Mouse (Mus musculus): Measurements from ENCODE around the gene Ak7. TPM values are rescaled to one million over a fixed set of nuclear protein-coding genes. Genes with fewer than 3 reads are reported as not detected.

The Ak7 gene
- total and polyA plus RNA-seq, 3 experiments = 0.13 to 0.51 (median 0.24) TPM

GRCm38 (mm10) chr12:105758911-105759310 lies 53.1 kb downstream of the Ak7 start:
- Histone ChIP-seq H3K4me1 (ENCODE audit: control insufficient read depth in 1 of 2, insufficient read depth in 2 of 2) (peaks cover 5 to 15% of the 10 kb centered on the region in 2 experiments; a peak in 3 of 4 replicates), H3K36me3 (replicated peaks in 1 of 2; ENCODE audit: control insufficient read depth in 1 of 2, insufficient read depth in 1 of 2, low read length in 1 of 2) (no peaks in the 10 kb centered on the region), H3K9me3 (replicated peaks; ENCODE audit: low read length) (peaks cover under 1% of the 10 kb centered on the region), H3K79me2 (replicated peaks; ENCODE audit: control insufficient read depth, extremely low read depth, insufficient read depth, poor library complexity, severe bottlenecking) (no peaks in the 10 kb centered on the region), H3K4me2 (ENCODE audit: insufficient read depth, low read depth, poor library complexity, severe bottlenecking) (no peak overlapping the region), H3K9ac (ENCODE audit: insufficient read depth, low read depth) (no peak overlapping the region), H3K4me3 (replicated peaks in 1 of 3; ENCODE audit: low read depth in 2 of 3, low read length in 2 of 3, poor library complexity in 1 of 3) (no peak overlapping the region), H3K27me3 (replicated peaks) (no peaks in the 10 kb centered on the region), H3K27ac (ENCODE audit: insufficient read depth, low read depth) (no peak overlapping the region)
- no peak for TF ChIP-seq EP300 (IDR thresholded peaks at IDR 0.05; ENCODE audit: low read length)
- TF ChIP-seq SIN3A (IDR thresholded peaks at IDR 0.05; ENCODE audit: low read length) = no peak
- TF ChIP-seq BHLHE40 (IDR thresholded peaks at IDR 0.05; ENCODE audit: low read depth, low read length) = no peak
- no peak for TF ChIP-seq RCOR1 (conservative IDR thresholded peaks at IDR 0.05; ENCODE audit: low read depth, low read length)
- no peak for TF ChIP-seq ZC3H11A (IDR thresholded peaks at IDR 0.05; ENCODE audit: low read depth, low read length)
- TF ChIP-seq SMC3 (IDR thresholded peaks at IDR 0.05; ENCODE audit: low read depth, low read length) = no peak
- no peak for TF ChIP-seq ZMIZ1 (IDR thresholded peaks at IDR 0.05; ENCODE audit: low read depth, low read length)
- no peak for TF ChIP-seq NRF1 (IDR thresholded peaks at IDR 0.05; ENCODE audit: low read depth, low read length)
- no peak for TF ChIP-seq PAX5 (IDR thresholded peaks at IDR 0.05; ENCODE audit: low read length)
- in situ Hi-C loops (cut with MboI; ENCODE audit: low pct_ligation_motif_present, low pct_unique_long_range_greater_than_20kb, low sequenced_read_pairs) = no loop called here
- dilution Hi-C loops (cut with MboI; ENCODE audit: extremely low pct_ligation_motif_present, extremely low pct_unique_long_range_greater_than_20kb, low sequenced_read_pairs) = no loop called here
- DNase-seq (ENCODE audit: extremely low read depth) = no peak

- H3K9me3 ChIP-seq (replicated peaks; ENCODE audit: low read length) = no peaks in the 10 kb centered on the region
- in situ Hi-C loops (cut with MboI; ENCODE audit: low pct_ligation_motif_present, low pct_unique_long_range_greater_than_20kb, low sequenced_read_pairs) (no loop called here), dilution Hi-C loops (cut with MboI; ENCODE audit: extremely low pct_ligation_motif_present, extremely low pct_unique_long_range_greater_than_20kb, low sequenced_read_pairs) (no loop called here)
- H3K9ac ChIP-seq (ENCODE audit: insufficient read depth, low read depth) = no peak overlapping the region
- no peak overlapping the region for H3K4me3 ChIP-seq (replicated peaks in 1 of 3; ENCODE audit: low read depth in 2 of 3, low read length in 2 of 3, poor library complexity in 1 of 3)
- no peaks in the 10 kb centered on the region for H3K79me2 ChIP-seq (replicated peaks; ENCODE audit: control insufficient read depth, extremely low read depth, insufficient read depth, poor library complexity, severe bottlenecking)
- no peaks in the 10 kb centered on the region for H3K27me3 ChIP-seq (replicated peaks)
- H3K36me3 ChIP-seq (replicated peaks in 1 of 2; ENCODE audit: control insufficient read depth in 1 of 2, insufficient read depth in 1 of 2, low read length in 1 of 2) = no peaks in the 10 kb centered on the region
- H3K4me1 ChIP-seq (ENCODE audit: control insufficient read depth in 1 of 2, insufficient read depth in 2 of 2) = peaks cover 5 to 15% of the 10 kb centered on the region in 2 experiments; a peak in 3 of 4 replicates
- TF ChIP-seq E2F4 (IDR thresholded peaks at IDR 0.05; ENCODE audit: insufficient replicate concordance, low read depth, low read length) = no peak
- TF ChIP-seq MAFK (IDR thresholded peaks at IDR 0.05; ENCODE audit: insufficient replicate concordance, low read length) = no peak
- TF ChIP-seq BHLHE40 (IDR thresholded peaks at IDR 0.05; ENCODE audit: low read depth, low read length) = no peak
- no peak for TF ChIP-seq EP300 (IDR thresholded peaks at IDR 0.05; ENCODE audit: low read length)
- TF ChIP-seq ZNF384 (IDR thresholded peaks at IDR 0.05; ENCODE audit: low read depth, low read length) = no peak
- TF ChIP-seq SIN3A (IDR thresholded peaks at IDR 0.05; ENCODE audit: low read length) = no peak
- TF ChIP-seq ELF1 (IDR thresholded peaks at IDR 0.05; ENCODE audit: low read depth, low read length) = no peak
- TF ChIP-seq ZKSCAN1 (IDR thresholded peaks at IDR 0.05; ENCODE audit: borderline replicate concordance, low read depth, low read length) = no peak
- TF ChIP-seq TCF12 (IDR thresholded peaks at IDR 0.05; ENCODE audit: low read depth, low read length) = no peak
- TF ChIP-seq MXI1 (IDR thresholded peaks at IDR 0.05; ENCODE audit: low read depth, low read length) = no peak
- no peak for TF ChIP-seq JUND (conservative IDR thresholded peaks at IDR 0.05; ENCODE audit: low read depth, low read length)
- TF ChIP-seq ZC3H11A (IDR thresholded peaks at IDR 0.05; ENCODE audit: low read depth, low read length) = no peak
- no peak for TF ChIP-seq MAX (IDR thresholded peaks at IDR 0.05; ENCODE audit: low read length)
- TF ChIP-seq PAX5 (IDR thresholded peaks at IDR 0.05; ENCODE audit: low read length) = no peak
- TF ChIP-seq POLR2A (IDR thresholded peaks at IDR 0.05; ENCODE audit: low read depth, low read length) = no peak
- no peak for TF ChIP-seq ZMIZ1 (IDR thresholded peaks at IDR 0.05; ENCODE audit: low read depth, low read length)
- no peak for TF ChIP-seq JUN (IDR thresholded peaks at IDR 0.05; ENCODE audit: insufficient read depth, low read depth, low read length)
- TF ChIP-seq KAT2A (IDR thresholded peaks at IDR 0.05; ENCODE audit: insufficient replicate concordance, low read length) = no peak
- TF ChIP-seq MEF2A (IDR thresholded peaks at IDR 0.05; ENCODE audit: borderline replicate concordance, low read depth, low read length) = no peak
- no peak overlapping the region for H3K27ac ChIP-seq (ENCODE audit: insufficient read depth, low read depth)
- H3K4me2 ChIP-seq (ENCODE audit: insufficient read depth, low read depth, poor library complexity, severe bottlenecking) = no peak overlapping the region
- DNase-seq (ENCODE audit: extremely low read depth) = no peak
Measured at GRCm38 (mm10) chr12:105759849-105760478, 54.2 kb downstream of the Ak7 start.
